Mouse (Mus musculus): ENCODE measurements around the gene Jmjd1c.

DNA sequence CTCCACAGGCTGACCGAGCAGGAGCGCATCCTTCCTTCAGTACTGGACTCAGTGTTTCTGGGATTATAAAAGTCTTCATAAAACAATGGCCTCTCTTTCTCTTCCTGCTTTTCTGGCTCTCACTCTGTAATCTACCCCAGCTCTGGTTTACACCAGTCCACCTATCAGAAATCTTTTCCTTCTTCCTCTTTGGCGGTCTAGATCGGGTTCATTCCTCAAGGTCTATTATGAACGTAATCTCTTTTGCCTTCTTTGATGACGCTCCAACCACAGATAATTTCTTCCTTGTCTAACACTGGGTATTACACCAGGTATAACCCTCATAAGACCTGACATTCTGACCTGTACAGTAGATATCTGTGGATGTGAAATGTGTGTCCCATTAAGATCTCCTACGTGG, 1.0 kb upstream of the Jmjd1c start:
- TF ChIP-seq CTCF (IDR thresholded peaks at IDR 0.05; ENCODE audit: control insufficient read depth, insufficient read depth, insufficient replicate concordance, low read depth, low read length) (no peak), POLR2A (IDR thresholded peaks at IDR 0.05; ENCODE audit: control insufficient read depth, low read depth, low read length) (no peak)
